Mouse (Mus musculus) layer of hippocampus, postnatal 14 days (tissue): Measurements from ENCODE around the gene Zcchc9. TPM values are rescaled to one million over a fixed set of nuclear protein-coding genes. Genes with fewer than 3 reads are reported as not detected.

ENCODE experiments used
- DNase-seq, 2 experiments: peaks; one replicate each; pipeline ENCODE4 v3.0.0; 2021 to 2022; ENCODE audit warnings: low spot score in 2 of 2, mixed read lengths in 1 of 2
- long read RNA-seq, 2 experiments: library from polyadenylated mRNA; stranded (forward); transcript quantifications; one replicate each; pipeline ENCODE4 v2.0.0; 2021
- total RNA-seq, 2 experiments: library from RNA; stranded (reverse); gene quantifications; 2 replicates each; pipeline ENCODE4 v1.2.3; 2021

Gene Zcchc9
- total RNA-seq, result 10 to 100 TPM; 15.8 to 16.0 TPM
- long read RNA-seq, experiment 1, transcript Zcchc9-201 (6 exons, 1,541 nt), result major isoform, 9 of 13 reads
- long read RNA-seq, experiment 1, partial matches to known transcripts, result 2 of 13 reads
- long read RNA-seq, experiment 1, other reads (novel, unspliced or antisense), result 2 of 13 reads
- long read RNA-seq, experiment 2, transcript Zcchc9-201 (6 exons, 1,541 nt), result major isoform, 21 of 26 reads
- long read RNA-seq, experiment 2, partial matches to known transcripts, result 1 of 26 reads
- long read RNA-seq, experiment 2, other reads (novel, unspliced or antisense), result 4 of 26 reads

GRCm38 (mm10) chr13:91807155-91807839, at the start of gene Zcchc9:
Zcchc9 (minus strand) TSS chr13:91807705.
- peak; percentile 91 to 94 for DNase-seq

- no peak for DNase-seq
Observed at GRCm38 (mm10) chr13:91854412-91854811, 46.9 kb upstream of the Zcchc9 start.

GRCm38 (mm10) chr13:91827876-91828275, 20.4 kb upstream of the Zcchc9 start:
- DNase-seq, result no peak

GRCm38 (mm10) chr13:91826066-91826465, 18.6 kb upstream of the Zcchc9 start:
- DNase-seq, result no peak

DNA sequence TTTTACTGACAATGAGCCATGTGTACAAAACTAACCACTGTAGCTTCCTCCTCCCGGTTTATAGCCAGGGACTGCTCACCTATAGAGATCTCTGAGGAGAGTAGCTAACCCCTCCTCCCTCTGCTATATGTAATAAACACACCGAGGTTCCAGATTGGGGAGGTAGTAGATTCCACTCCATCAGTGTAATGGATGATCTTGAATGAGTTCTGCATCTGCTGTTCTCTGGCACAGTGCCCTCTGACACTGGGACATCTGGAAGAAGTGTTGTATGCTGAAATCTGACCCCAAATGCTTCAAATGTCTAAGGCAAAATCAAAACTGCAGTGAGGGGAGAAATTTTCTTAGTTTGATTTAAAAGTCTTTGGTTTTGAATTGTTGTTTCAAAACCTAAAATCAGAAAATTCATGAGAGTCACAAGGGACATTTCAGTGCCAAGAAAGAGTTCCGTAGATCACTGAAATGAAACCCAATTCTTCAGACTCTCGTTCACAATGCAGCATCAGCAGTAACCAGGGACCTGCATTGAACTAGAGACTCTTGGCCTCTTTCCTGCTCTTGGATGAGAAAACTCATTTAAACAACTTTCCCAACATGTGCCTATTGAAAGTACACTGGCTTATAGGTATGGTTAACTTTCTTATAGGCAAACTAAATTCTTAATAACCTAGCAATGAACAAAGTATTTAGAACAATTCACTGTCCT, 17.5 kb upstream of the Zcchc9 start:
- no peak for DNase-seq

- DNase-seq, result no peak
Observed at GRCm38 (mm10) chr13:91823735-91824134, 16.2 kb upstream of the Zcchc9 start.

GRCm38 (mm10) chr13:91814670-91815069, 7.2 kb upstream of the Zcchc9 start:
- no peak for DNase-seq

- DNase-seq, result no peak
Observed at GRCm38 (mm10) chr13:91809476-91809875, 2.0 kb upstream of the Zcchc9 start.

DNA sequence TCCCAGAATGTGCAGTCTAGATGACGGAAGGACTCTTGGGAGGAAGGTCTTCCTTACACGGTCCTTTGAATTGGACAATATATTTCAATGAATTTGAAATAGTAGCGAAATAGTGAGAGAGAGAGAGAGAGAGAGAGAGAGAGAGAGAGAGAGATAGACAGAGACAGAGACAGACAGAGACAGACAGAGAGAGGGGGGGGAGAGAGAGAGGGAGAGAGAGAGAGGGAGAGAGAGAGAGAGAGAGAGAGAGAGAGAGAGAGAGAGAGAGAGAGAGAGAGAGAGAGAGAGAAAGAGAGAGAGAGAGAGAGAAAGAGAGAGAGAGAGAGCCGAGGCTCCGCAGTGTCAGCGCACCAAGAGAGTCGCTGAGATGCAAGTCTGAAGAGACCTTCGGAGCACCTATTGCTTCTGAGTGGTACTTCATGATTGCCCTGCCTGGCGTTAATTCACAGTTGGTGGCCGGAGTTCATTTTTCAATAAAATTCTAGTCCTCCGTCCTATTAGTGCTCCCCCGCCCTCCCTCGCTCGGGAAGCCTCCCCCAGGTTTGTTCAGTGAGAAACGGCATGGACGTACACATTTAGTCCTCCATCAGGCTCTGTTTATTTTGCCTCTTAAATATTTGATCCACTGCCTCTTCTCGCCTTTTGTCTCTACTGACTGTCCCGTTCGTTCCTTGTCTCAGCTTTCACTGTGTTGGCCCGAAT, 520 bp upstream of the Zcchc9 start:
- DNase-seq, result no peak

- no peak for DNase-seq
Observed at GRCm38 (mm10) chr13:91801726-91802125, 5.8 kb downstream of the Zcchc9 start.

GRCm38 (mm10) chr13:91797442-91797841, 10.1 kb downstream of the Zcchc9 start:
- peak; percentile 15 to 55 for DNase-seq

- DNase-seq, result no peak
Observed at GRCm38 (mm10) chr13:91796916-91797315, 10.6 kb downstream of the Zcchc9 start.

DNA sequence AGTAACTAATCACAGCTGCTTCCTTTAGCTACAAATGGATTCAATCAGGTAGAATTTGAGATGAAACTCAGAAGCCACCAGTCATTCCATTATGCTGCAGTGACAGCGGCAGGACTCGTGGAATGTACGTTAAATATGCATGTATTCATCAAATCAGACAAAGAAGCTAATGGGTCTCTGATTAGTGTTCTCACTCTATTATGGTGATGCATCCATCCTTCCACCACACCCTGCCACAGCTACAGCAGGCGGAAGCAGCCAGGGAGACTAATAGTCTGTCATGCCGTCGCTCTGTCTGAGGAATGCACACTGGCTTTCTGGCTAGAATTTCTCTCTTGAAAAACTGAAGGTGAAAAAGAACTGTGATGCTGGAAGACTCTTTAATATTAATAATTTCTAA, 11.5 kb downstream of the Zcchc9 start:
- no peak for DNase-seq

- DNase-seq, result no peak
Observed at GRCm38 (mm10) chr13:91795593-91795992, 11.9 kb downstream of the Zcchc9 start.

DNA sequence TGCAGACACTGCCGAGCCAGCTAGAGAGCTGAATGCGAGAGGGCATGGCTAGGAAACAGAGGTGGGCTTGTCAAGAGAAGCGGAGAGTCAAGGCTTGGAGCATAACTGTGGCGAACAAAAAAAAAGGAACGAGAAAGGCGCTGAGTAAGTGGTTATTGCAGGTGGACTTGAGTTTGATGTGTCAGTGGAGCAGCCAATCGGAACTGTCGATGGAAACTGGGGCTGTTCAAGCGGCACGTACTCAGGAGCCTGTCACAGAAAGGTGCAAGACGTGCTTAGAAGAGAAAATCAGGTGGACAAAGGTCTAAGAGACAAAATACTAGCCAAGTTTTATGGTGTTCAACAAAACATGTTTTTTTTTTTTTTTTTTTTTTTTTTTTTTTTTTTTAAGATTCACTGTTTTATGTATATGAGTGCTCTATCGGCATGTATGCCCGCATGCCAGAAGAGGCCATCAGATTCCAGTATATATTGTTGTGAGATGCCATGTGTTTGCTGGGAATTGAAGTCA, 12.5 kb downstream of the Zcchc9 start:
- no peak for DNase-seq

- no peak for DNase-seq
Observed at GRCm38 (mm10) chr13:91792035-91792434, 15.5 kb downstream of the Zcchc9 start.

- no peak for DNase-seq
Observed at GRCm38 (mm10) chr13:91779892-91780291, 27.6 kb downstream of the Zcchc9 start.

GRCm38 (mm10) chr13:91778092-91778491, 29.4 kb downstream of the Zcchc9 start:
- DNase-seq, result no peak

GRCm38 (mm10) chr13:91768683-91769651, 38.5 kb downstream of the Zcchc9 start:
- no peak for DNase-seq

- no peak for DNase-seq
Observed at GRCm38 (mm10) chr13:91765627-91766026, 41.9 kb downstream of the Zcchc9 start.
